Mouse (Mus musculus): Measurements from ENCODE around the gene Fam240a.

DNA sequence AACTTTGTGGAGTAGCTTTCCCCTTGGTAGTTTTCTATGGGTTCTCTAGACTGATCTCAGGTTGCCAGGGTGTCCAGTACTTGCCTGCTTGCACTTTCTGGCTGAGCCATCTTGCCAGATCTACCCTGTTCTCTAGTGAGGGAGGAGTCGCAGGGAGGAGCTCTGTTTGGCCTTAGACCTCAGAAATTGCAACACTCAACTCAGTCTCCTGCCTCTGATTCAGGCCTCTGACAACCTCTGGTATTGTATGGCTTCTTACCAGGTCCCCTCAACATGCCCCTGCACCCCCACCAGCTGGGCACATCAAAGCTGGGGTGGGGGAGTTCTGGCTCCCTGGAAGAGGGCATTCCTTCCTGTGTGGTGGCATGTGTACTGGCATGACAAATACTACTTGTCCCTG lies 39.3 kb downstream of the Fam240a start:
- TF ChIP-seq CTCF (IDR thresholded peaks at IDR 0.05; ENCODE audit: extremely low read depth, insufficient read depth, low read length), result no peak
- TF ChIP-seq POLR2A (IDR thresholded peaks at IDR 0.05; ENCODE audit: extremely low read depth, insufficient read depth, low read length), result no peak
